Mouse (Mus musculus) lung, embryonic 15.5 days (tissue): ENCODE measurements at regions not wholly inside any gene's neighbourhood (a gene's known extent, or its start where the extent isn't known, plus 50 kb on each side); places are given as distances from the start of the nearest gene placed in this dataset.

Experiments used
- ATAC-seq: fragments of 200-750 bp; cut with Nextera tagmentation; 2 replicates; pipeline ENCODE4 v1.8.0; 2017; ENCODE audit warnings: moderate number of reproducible peaks, borderline replicate concordance; ENCODE audit not compliant: low FRiP score, low TSS enrichment; ENCODE audit errors: extremely low read depth
- H3K27ac ChIP-seq: fragments of 300-500 bp; sonication (generic); 2 replicates; pipeline ENCODE4 v1.5.1; 2015; ENCODE audit warnings: moderate library complexity, mild to moderate bottlenecking, inconsistent platforms
- H3K27me3 ChIP-seq: fragments of 300-500 bp; sonication (generic); 2 replicates; pipeline ENCODE4 v1.6.1; 2015; ENCODE audit warnings: inconsistent platforms
- H3K36me3 ChIP-seq: fragments of 300-500 bp; sonication (generic); 2 replicates; pipeline ENCODE4 v1.6.1; 2015; ENCODE audit warnings: inconsistent platforms
- H3K4me1 ChIP-seq: fragments of 300-500 bp; sonication (generic); 2 replicates; pipeline ENCODE4 v1.6.1; 2015; ENCODE audit warnings: inconsistent platforms
- H3K4me2 ChIP-seq: fragments of 300-500 bp; sonication (generic); 2 replicates; pipeline ENCODE4 v1.6.1; 2015; ENCODE audit warnings: inconsistent platforms, mild to moderate bottlenecking, moderate library complexity
- H3K4me3 ChIP-seq: fragments of 300-500 bp; sonication (generic); 2 replicates; pipeline ENCODE4 v1.5.1; 2015; ENCODE audit warnings: mild to moderate bottlenecking, inconsistent platforms
- H3K9ac ChIP-seq: fragments of 300-500 bp; sonication (generic); 2 replicates; pipeline ENCODE4 v1.6.1; 2015; ENCODE audit warnings: inconsistent platforms
- H3K9me3 ChIP-seq: fragments of 300-500 bp; sonication (generic); 2 replicates; pipeline ENCODE4 v1.6.1; 2016; ENCODE audit warnings: inconsistent platforms
- WGBS: fragments of 180-500 bp; shearing (Covaris S2); methylation state at CpG from one replicate; pipeline ENCODE4 v1.1.7; 2015; 5-methylcytosine and 5-hydroxymethylcytosine counted together

- Histone ChIP-seq H3K9ac (no peak overlapping the region), H3K4me3 (no peak overlapping the region), H3K27ac (no peak overlapping the region), H3K4me1 (no peaks in the 10 kb centered on the region), H3K9me3 (no peaks in the 10 kb centered on the region), H3K27me3 (no peaks in the 10 kb centered on the region), H3K36me3 (no peaks in the 10 kb centered on the region), H3K4me2 (no peak overlapping the region)
- 28% methylated on average over 5 of the region's 5 CpGs for WGBS
- ATAC-seq: no peak
These were observed 119.3 kb upstream of the Tdrd3 start for GRCm38 (mm10) chr14:87297160-87297559.

- Histone ChIP-seq H3K27ac (no peak overlapping the region), H3K4me2 (no peak overlapping the region), H3K9me3 (no peaks in the 10 kb centered on the region), H3K9ac (no peak overlapping the region), H3K4me3 (no peak overlapping the region), H3K27me3 (no peaks in the 10 kb centered on the region), H3K36me3 (no peaks in the 10 kb centered on the region), H3K4me1 (no peaks in the 10 kb centered on the region)
- 75% methylated on average over 4 of the region's 4 CpGs for WGBS
- ATAC-seq: no peak
These were observed 115.6 kb upstream of the Tdrd3 start for GRCm38 (mm10) chr14:87300838-87301237.

GRCm38 (mm10) chr14:87301564-87301963 is 114.9 kb upstream of the Tdrd3 start:
- H3K27ac ChIP-seq: no peak overlapping the region
- no peak overlapping the region for H3K4me2 ChIP-seq
- WGBS: 80% methylated on average over 5 of the region's 5 CpGs
- no peak overlapping the region for H3K4me3 ChIP-seq
- H3K9me3 ChIP-seq: no peaks in the 10 kb centered on the region
- H3K27me3 ChIP-seq: no peaks in the 10 kb centered on the region
- ATAC-seq: no peak
- H3K36me3 ChIP-seq: no peaks in the 10 kb centered on the region
- H3K9ac ChIP-seq: no peak overlapping the region
- H3K4me1 ChIP-seq: no peaks in the 10 kb centered on the region

GRCm38 (mm10) chr14:87305481-87305880 is 111.0 kb upstream of the Tdrd3 start:
- Histone ChIP-seq H3K27ac (no peak overlapping the region), H3K9ac (no peak overlapping the region), H3K4me3 (no peak overlapping the region), H3K4me2 (no peak overlapping the region), H3K9me3 (no peaks in the 10 kb centered on the region), H3K27me3 (no peaks in the 10 kb centered on the region), H3K36me3 (no peaks in the 10 kb centered on the region), H3K4me1 (no peaks in the 10 kb centered on the region)
- 87% methylated on average over 2 of the region's 2 CpGs for WGBS
- ATAC-seq: no peak

GRCm38 (mm10) chr14:87306011-87306410 is 110.4 kb upstream of the Tdrd3 start:
- WGBS: 71% methylated on average over 7 of the region's 7 CpGs
- Histone ChIP-seq H3K9ac (no peak overlapping the region), H3K9me3 (no peaks in the 10 kb centered on the region), H3K4me2 (no peak overlapping the region), H3K4me3 (no peak overlapping the region), H3K27ac (no peak overlapping the region), H3K36me3 (no peaks in the 10 kb centered on the region), H3K27me3 (no peaks in the 10 kb centered on the region), H3K4me1 (no peaks in the 10 kb centered on the region)
- ATAC-seq: no peak

- H3K36me3 ChIP-seq: no peaks in the 10 kb centered on the region
- 55% methylated on average over 7 of the region's 7 CpGs for WGBS
- no peaks in the 10 kb centered on the region for H3K9me3 ChIP-seq
- H3K4me2 ChIP-seq: no peak overlapping the region
- no peaks in the 10 kb centered on the region for H3K4me1 ChIP-seq
- no peaks in the 10 kb centered on the region for H3K27me3 ChIP-seq
- H3K27ac ChIP-seq: no peak overlapping the region
- no peak for ATAC-seq
- H3K9ac ChIP-seq: no peak overlapping the region
- H3K4me3 ChIP-seq: no peak overlapping the region
These were observed 108.4 kb upstream of the Tdrd3 start for GRCm38 (mm10) chr14:87308016-87308415.

- H3K9ac ChIP-seq: no peak overlapping the region
- H3K4me3 ChIP-seq: no peak overlapping the region
- 81% methylated on average over 5 of the region's 5 CpGs for WGBS
- H3K4me1 ChIP-seq: no peaks in the 10 kb centered on the region
- ATAC-seq: no peak
- no peaks in the 10 kb centered on the region for H3K36me3 ChIP-seq
- H3K27me3 ChIP-seq: no peaks in the 10 kb centered on the region
- no peak overlapping the region for H3K27ac ChIP-seq
- H3K9me3 ChIP-seq: no peaks in the 10 kb centered on the region
- no peak overlapping the region for H3K4me2 ChIP-seq
These were observed 104.1 kb upstream of the Tdrd3 start for GRCm38 (mm10) chr14:87312318-87312717.

- 24% methylated on average over 6 of the region's 6 CpGs for WGBS
- Histone ChIP-seq H3K27me3 (no peaks in the 10 kb centered on the region), H3K4me1 (no peaks in the 10 kb centered on the region), H3K27ac (no peak overlapping the region), H3K9me3 (no peaks in the 10 kb centered on the region), H3K4me2 (no peak overlapping the region), H3K4me3 (no peak overlapping the region), H3K36me3 (no peaks in the 10 kb centered on the region), H3K9ac (no peak overlapping the region)
- no peak for ATAC-seq
These were observed 101.3 kb upstream of the Tdrd3 start for GRCm38 (mm10) chr14:87314999-87315732.

- Histone ChIP-seq H3K4me1 (no peaks in the 10 kb centered on the region), H3K4me3 (no peak overlapping the region), H3K36me3 (no peaks in the 10 kb centered on the region), H3K27me3 (no peaks in the 10 kb centered on the region), H3K9ac (no peak overlapping the region), H3K27ac (no peak overlapping the region), H3K4me2 (no peak overlapping the region), H3K9me3 (no peaks in the 10 kb centered on the region)
- no peak for ATAC-seq
- 21% methylated on average over 1 of the region's 1 CpGs for WGBS
These were observed 88.6 kb upstream of the Tdrd3 start for GRCm38 (mm10) chr14:87327841-87328240.

GRCm38 (mm10) chr14:87337950-87338526 is 78.4 kb upstream of the Tdrd3 start:
- no peaks in the 10 kb centered on the region for H3K4me1 ChIP-seq
- no peaks in the 10 kb centered on the region for H3K36me3 ChIP-seq
- no peaks in the 10 kb centered on the region for H3K27me3 ChIP-seq
- no peak overlapping the region for H3K27ac ChIP-seq
- no peak for ATAC-seq
- no peak overlapping the region for H3K9ac ChIP-seq
- H3K9me3 ChIP-seq: no peaks in the 10 kb centered on the region
- no peak overlapping the region for H3K4me2 ChIP-seq
- 63% methylated on average over 8 of the region's 8 CpGs for WGBS
- H3K4me3 ChIP-seq: no peak overlapping the region

GRCm38 (mm10) chr14:87344540-87344939 is 71.9 kb upstream of the Tdrd3 start:
- no peaks in the 10 kb centered on the region for H3K9me3 ChIP-seq
- ATAC-seq: no peak
- no peak overlapping the region for H3K27ac ChIP-seq
- no peaks in the 10 kb centered on the region for H3K36me3 ChIP-seq
- H3K4me3 ChIP-seq: no peak overlapping the region
- no peaks in the 10 kb centered on the region for H3K27me3 ChIP-seq
- no peak overlapping the region for H3K9ac ChIP-seq
- WGBS: 96% methylated on average over 1 of the region's 1 CpGs
- no peaks in the 10 kb centered on the region for H3K4me1 ChIP-seq
- no peak overlapping the region for H3K4me2 ChIP-seq

GRCm38 (mm10) chr14:87346812-87347211 is 69.6 kb upstream of the Tdrd3 start:
- ATAC-seq: no peak
- Histone ChIP-seq H3K27me3 (no peaks in the 10 kb centered on the region), H3K9me3 (no peaks in the 10 kb centered on the region), H3K27ac (no peak overlapping the region), H3K36me3 (no peaks in the 10 kb centered on the region), H3K4me1 (no peaks in the 10 kb centered on the region), H3K9ac (no peak overlapping the region), H3K4me2 (no peak overlapping the region), H3K4me3 (no peak overlapping the region)
- WGBS: 83% methylated on average over 3 of the region's 3 CpGs
